Mouse (Mus musculus): ENCODE results near the gene Jag1. TPM values are rescaled to one million over a fixed set of nuclear protein-coding genes. Genes with fewer than 3 reads are reported as not detected.

Gene Jag1
- polyA plus RNA-seq (2012; rRNA removed): 0.32 and 0.54 TPM in 2 replicates
- polyA plus RNA-seq (2014; fragmentation: Nextera tagmentation; extraction: Ambion mirVana): 0.67 and 1.1 TPM in 2 replicates

DNA sequence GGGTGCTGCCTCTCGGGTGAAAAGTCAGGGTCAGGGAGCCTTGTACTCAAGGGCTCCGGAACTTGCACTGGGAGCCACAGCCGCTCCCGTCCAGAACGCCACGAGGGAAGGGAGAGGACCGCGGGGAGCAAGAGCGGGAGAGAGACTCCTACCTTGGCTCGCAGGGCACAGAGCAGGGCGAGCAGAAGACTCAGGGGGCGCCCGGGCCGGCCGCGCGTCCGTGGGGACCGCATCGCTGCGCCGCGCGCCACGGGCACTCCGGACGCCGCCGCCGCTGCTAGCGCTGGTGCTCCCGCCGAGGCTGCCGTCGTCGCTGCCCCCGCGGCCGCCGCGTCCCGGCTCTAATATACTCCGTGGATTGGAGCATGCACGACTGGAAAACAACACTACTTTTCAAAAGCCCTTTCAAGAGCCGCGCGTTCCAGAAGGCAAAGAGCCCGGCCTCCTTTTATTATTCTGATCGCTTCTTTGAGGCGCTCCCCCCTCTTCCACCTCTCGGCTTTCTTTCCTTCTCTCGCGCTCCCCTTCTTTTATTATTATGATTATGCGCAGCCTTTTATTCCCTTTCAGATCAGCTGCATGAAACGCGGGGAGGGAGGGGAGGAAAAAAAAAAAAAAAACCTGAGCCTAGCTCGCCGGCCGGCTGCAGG, at the start of gene Jag1:
TSS of gene Jag1 (minus strand) at position 620 of the 650 bp plus-strand sequence.
- peaks cover 42% of the 10 kb centered on the region for H3K27me3 ChIP-seq (ENCODE audit: control insufficient read depth, insufficient read depth, low read length)
- H3K9ac ChIP-seq (replicated peaks): peak within 1 kb of the TSS; percentile 34; the same call in 1 of the 2 replicates
- peak within 1 kb of the TSS; percentile 51 to 57 for H3K4me3 ChIP-seq (ENCODE audit: insufficient read depth in 1 of 2, low read depth in 2 of 2, low read length in 2 of 2)
- no peak for TF ChIP-seq EP300 (IDR thresholded peaks at IDR 0.05; ENCODE audit: low read depth)
- no peak for TF ChIP-seq CTCF (IDR thresholded peaks at IDR 0.05; ENCODE audit: low read depth)
- H3K27ac ChIP-seq: no peak within 1 kb of the TSS
- H3K4me1 ChIP-seq (replicated peaks; ENCODE audit: control insufficient read depth in 2 of 2, insufficient read depth in 2 of 2, low read length in 1 of 2): peaks cover 0 to 3% of the 10 kb centered on the region in 2 experiments; a peak in 1 of 4 replicates
- DNase-seq (ENCODE audit: low read depth in 3 of 3, low spot score in 3 of 3): no peak
- H3K4me2 ChIP-seq (ENCODE audit: low read depth): peak within 1 kb of the TSS; percentile 63
- no peaks in the 10 kb centered on the region for H3K9me3 ChIP-seq (ENCODE audit: control insufficient read depth, low read length)
- H3K36me3 ChIP-seq (replicated peaks; ENCODE audit: control insufficient read depth, insufficient read depth, low read depth): no peaks in the 10 kb centered on the region
- no peak for ATAC-seq (ENCODE audit: insufficient read depth)
- 1% methylated on average over 59 of the region's 59 CpGs for WGBS (ENCODE audit: insufficient replicate concordance)

DNA sequence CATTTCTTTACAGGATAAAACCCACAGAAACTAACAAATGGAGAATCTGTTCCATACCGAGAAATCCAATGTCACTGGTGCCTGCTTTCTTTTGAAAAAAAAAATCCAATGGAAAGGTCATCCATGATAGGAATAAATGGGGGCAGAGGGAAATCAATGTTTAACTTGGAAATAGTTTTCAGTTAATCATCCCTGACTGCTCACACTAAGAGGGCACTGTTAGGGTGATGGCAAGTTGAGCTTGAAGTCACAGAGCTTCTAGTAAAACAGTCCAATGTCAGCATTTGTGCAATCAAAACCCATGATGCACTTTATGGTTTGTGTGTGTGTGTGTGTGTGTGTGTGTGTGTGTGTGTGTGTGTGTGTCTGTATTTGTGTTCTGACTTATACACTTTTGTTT, 39.6 kb upstream of the Jag1 start:
- no peak for TF ChIP-seq CTCF (IDR thresholded peaks at IDR 0.05; ENCODE audit: low read depth)
- no peak for TF ChIP-seq EP300 (IDR thresholded peaks at IDR 0.05; ENCODE audit: low read depth)
- no peak for DNase-seq (ENCODE audit: low read depth in 3 of 3, low spot score in 3 of 3)
- no peaks in the 10 kb centered on the region for H3K9me3 ChIP-seq (ENCODE audit: control insufficient read depth, low read length)

DNA sequence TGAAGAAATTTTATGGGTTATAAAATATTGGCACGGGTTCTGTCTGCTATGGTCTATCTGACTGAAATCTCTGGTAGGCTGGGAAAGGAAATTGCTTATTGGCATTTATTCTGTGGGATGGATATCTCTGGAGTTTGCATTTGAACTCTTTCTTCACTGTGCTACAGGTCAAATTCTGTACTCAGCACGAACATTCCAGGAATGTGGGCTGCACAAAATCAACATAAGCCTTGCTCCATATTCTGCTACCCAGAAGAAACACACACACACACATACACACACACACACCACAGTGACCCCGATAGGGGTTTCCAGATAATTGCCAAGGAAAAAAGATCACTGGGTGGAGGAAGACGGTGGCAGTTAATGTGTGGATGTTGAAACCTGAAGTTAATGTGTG, 37.4 kb upstream of the Jag1 start:
- Histone ChIP-seq H3K4me1 (replicated peaks; ENCODE audit: control insufficient read depth in 2 of 2, insufficient read depth in 2 of 2, low read length in 1 of 2) (no peaks in the 10 kb centered on the region), H3K27me3 (ENCODE audit: control insufficient read depth, insufficient read depth, low read length) (no peaks in the 10 kb centered on the region), H3K4me3 (ENCODE audit: insufficient read depth in 1 of 2, low read depth in 2 of 2, low read length in 2 of 2) (no peak overlapping the region), H3K9ac (replicated peaks) (no peak overlapping the region), H3K9me3 (ENCODE audit: control insufficient read depth, low read length) (no peaks in the 10 kb centered on the region), H3K36me3 (replicated peaks; ENCODE audit: control insufficient read depth, insufficient read depth, low read depth) (no peaks in the 10 kb centered on the region), H3K27ac (no peak overlapping the region), H3K4me2 (ENCODE audit: low read depth) (no peak overlapping the region)
- no peak for DNase-seq (ENCODE audit: low read depth in 3 of 3, low spot score in 3 of 3)
- WGBS (ENCODE audit: insufficient replicate concordance): 45% methylated on average over 4 of the region's 4 CpGs
- TF ChIP-seq EP300 (IDR thresholded peaks at IDR 0.05; ENCODE audit: low read depth) (no peak), CTCF (IDR thresholded peaks at IDR 0.05; ENCODE audit: low read depth) (no peak)
- no peak for ATAC-seq (ENCODE audit: insufficient read depth)

More for the DNA sequence above, 39.6 kb upstream of the Jag1 start:
- 63% methylated on average over 1 of the region's 1 CpGs for WGBS (ENCODE audit: insufficient replicate concordance)
- no peak overlapping the region for H3K9ac ChIP-seq (replicated peaks)
- no peak overlapping the region for H3K27ac ChIP-seq
- no peak overlapping the region for H3K4me2 ChIP-seq (ENCODE audit: low read depth)
- no peaks in the 10 kb centered on the region for H3K36me3 ChIP-seq (replicated peaks; ENCODE audit: control insufficient read depth, insufficient read depth, low read depth)
- no peaks in the 10 kb centered on the region for H3K4me1 ChIP-seq (replicated peaks; ENCODE audit: control insufficient read depth in 2 of 2, insufficient read depth in 2 of 2, low read length in 1 of 2)
- no peaks in the 10 kb centered on the region for H3K27me3 ChIP-seq (ENCODE audit: control insufficient read depth, insufficient read depth, low read length)
- ATAC-seq (ENCODE audit: insufficient read depth): no peak
- H3K4me3 ChIP-seq (ENCODE audit: insufficient read depth in 1 of 2, low read depth in 2 of 2, low read length in 2 of 2): no peak overlapping the region

DNA sequence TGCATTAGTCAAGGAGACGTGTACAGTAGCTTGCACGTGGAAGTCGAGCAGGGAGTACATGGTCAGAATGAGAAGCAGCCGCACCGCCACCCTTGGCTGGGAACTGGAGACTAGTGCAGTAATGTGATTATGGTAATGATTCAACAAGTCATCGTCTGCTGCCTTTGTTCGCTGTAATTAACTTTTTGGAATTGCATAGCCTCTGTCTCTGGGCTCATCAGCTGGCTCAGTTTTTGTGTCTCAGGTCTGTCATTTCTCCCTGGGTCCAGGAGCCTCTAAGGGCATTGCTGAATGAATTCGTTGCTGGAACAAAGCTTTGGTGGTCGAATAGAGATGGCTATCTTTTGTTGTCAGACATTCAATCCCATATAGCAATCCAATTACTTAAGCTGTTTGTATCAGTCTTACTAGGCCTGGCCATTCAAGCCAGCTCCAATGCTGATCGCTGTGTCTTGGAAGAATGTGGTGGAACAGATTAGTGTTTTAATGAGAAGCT, 36.8 kb upstream of the Jag1 start:
- Histone ChIP-seq H3K4me1 (replicated peaks; ENCODE audit: control insufficient read depth in 2 of 2, insufficient read depth in 2 of 2, low read length in 1 of 2) (no peaks in the 10 kb centered on the region), H3K4me2 (ENCODE audit: low read depth) (no peak overlapping the region), H3K9ac (replicated peaks) (no peak overlapping the region), H3K36me3 (replicated peaks; ENCODE audit: control insufficient read depth, insufficient read depth, low read depth) (no peaks in the 10 kb centered on the region), H3K27ac (no peak overlapping the region), H3K27me3 (ENCODE audit: control insufficient read depth, insufficient read depth, low read length) (no peaks in the 10 kb centered on the region), H3K9me3 (ENCODE audit: control insufficient read depth, low read length) (no peaks in the 10 kb centered on the region), H3K4me3 (ENCODE audit: insufficient read depth in 1 of 2, low read depth in 2 of 2, low read length in 2 of 2) (no peak overlapping the region)
- DNase-seq (ENCODE audit: low read depth in 3 of 3, low spot score in 3 of 3) (no peak), ATAC-seq (ENCODE audit: insufficient read depth) (no peak)
- WGBS (ENCODE audit: insufficient replicate concordance): 64% methylated on average over 10 of the region's 10 CpGs
- TF ChIP-seq CTCF (IDR thresholded peaks at IDR 0.05; ENCODE audit: low read depth): no peak
- no peak for TF ChIP-seq EP300 (IDR thresholded peaks at IDR 0.05; ENCODE audit: low read depth)

DNA sequence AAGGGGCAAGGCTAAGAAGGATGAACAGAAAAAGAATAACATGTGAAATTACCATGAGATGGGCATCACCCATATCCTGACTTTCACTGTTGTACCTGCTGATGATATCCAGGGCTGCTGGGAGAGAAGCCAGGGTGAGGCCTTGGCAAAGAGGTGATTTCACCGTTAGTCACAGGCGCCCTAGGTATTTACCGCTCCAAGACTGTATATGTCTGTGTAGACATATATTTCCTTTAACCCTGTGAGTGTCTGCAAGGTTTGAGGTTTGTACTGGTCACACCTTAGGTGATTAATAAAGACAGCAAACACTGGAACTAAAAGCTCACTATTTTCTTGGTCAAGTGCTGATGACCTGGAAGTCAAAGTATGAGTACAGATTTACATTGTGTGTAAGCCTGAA, 34.5 kb upstream of the Jag1 start:
- H3K27me3 ChIP-seq (ENCODE audit: control insufficient read depth, insufficient read depth, low read length): no peaks in the 10 kb centered on the region
- WGBS (ENCODE audit: insufficient replicate concordance): 85% methylated on average over 3 of the region's 3 CpGs
- H3K4me3 ChIP-seq (ENCODE audit: insufficient read depth in 1 of 2, low read depth in 2 of 2, low read length in 2 of 2): no peak overlapping the region
- no peak for ATAC-seq (ENCODE audit: insufficient read depth)
- H3K9ac ChIP-seq (replicated peaks): no peak overlapping the region
- TF ChIP-seq EP300 (IDR thresholded peaks at IDR 0.05; ENCODE audit: low read depth) (no peak), CTCF (IDR thresholded peaks at IDR 0.05; ENCODE audit: low read depth) (no peak)
- no peak overlapping the region for H3K4me2 ChIP-seq (ENCODE audit: low read depth)
- DNase-seq (ENCODE audit: low read depth in 3 of 3, low spot score in 3 of 3): no peak
- no peak overlapping the region for H3K27ac ChIP-seq
- H3K4me1 ChIP-seq (replicated peaks; ENCODE audit: control insufficient read depth in 2 of 2, insufficient read depth in 2 of 2, low read length in 1 of 2): no peaks in the 10 kb centered on the region
- H3K9me3 ChIP-seq (ENCODE audit: control insufficient read depth, low read length): no peaks in the 10 kb centered on the region
- H3K36me3 ChIP-seq (replicated peaks; ENCODE audit: control insufficient read depth, insufficient read depth, low read depth): no peaks in the 10 kb centered on the region
